Mouse (Mus musculus) cerebellum, adult 9-10 months (tissue): Measurements from ENCODE around the gene Itih2.

Experiments used
- DNase-seq: peaks from one replicate; pipeline ENCODE4 v3.0.0; 2022

The Itih2 gene

DNA sequence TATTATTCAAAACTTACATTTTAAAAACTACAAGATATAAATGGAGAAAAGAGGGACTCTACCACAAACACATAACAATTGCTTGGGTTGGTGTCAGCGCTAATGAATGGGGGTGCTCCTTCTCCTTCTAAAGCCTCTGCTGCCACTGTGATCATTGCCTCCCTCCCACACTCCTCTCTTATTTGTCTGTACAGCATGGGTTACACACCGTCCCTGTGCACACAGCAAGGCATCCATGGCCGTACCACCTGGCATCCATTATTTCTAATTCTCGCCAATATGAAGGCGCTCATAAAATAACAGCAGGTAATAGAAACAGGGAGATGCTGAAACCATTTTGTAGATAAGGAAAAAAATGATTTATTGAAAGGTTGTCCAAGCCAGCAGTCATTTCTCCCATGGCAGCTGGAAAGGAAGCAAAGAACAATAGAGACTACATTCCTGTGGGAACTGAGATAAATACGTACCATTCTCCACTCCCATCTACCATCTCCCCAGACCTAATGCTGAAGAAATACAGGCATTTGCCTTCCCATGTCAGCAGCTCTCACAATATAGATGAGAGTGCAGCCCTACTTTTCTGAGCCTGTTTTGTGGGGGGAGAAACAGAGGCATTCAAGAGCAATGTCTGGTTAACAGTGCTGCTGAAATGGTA is 22.5 kb downstream of the Itih2 start:
- DNase-seq, result no peak

DNA sequence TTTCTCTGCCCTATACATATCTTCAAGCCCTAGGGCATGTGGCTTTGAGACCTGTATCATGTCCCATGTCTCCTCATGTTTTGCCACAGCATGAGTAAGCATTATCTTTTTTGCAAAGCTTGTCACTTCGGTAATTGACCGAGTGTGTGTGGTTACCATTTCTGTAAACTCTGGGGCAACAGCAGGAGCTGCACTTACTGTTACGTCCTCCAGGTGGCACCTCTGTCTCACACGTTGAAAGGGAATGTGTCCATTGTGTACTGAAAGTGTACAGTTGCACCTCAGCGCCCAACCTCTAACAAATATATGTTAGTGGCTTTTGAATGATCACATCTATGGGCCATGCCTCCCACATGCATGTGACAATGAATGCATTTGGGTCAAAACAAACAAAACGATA is 30.0 kb downstream of the Itih2 start:
- DNase-seq, result no peak

DNA sequence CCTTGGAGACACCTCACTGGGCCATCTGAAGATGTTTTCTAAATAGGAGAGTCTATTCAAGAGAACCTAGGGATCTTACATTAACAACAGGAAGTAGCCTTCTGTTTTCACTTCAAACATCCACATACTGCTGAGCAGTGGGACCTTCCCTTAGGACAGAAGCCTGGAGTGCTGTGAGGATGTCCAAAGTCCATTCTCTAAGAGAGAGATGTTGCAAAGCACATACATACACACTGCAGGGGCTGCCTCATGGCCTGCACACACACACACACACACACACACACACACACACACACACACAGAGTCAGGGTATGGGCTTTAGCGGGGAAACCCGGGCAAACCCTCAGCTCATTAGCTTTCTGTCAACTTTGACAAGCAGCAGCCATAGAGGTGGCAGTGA is 30.7 kb downstream of the Itih2 start:
- no peak for DNase-seq

DNA sequence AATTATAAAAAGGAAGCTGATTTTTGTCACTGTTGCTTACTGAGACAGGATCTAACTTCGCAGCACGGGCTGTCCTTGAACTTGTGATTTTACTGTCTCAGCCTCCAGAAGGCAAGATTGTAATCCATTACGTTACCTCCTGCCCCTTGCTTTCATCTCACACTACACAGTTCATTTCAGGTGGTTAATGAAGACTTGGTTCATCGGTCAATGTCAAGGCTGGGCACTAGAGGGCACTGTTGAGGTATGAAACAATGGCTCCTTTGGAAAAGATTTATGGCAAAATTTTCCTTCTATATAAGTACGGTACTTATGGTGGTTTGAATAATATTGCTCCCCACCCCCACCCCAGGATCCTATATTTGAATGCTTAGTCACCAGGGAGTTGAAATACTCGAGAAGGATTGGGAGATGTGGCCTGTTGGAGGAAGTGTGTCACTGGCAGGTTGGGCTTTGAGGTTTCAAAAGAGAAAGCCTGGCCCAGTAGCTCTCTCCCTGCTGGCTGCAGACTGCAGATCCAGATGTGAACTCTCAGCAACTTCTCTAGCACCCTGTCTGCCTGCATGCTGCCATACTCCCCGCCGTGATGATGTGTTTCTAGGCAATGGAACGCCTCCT is 32.5 kb downstream of the Itih2 start:
- DNase-seq, result peak; percentile 50

DNA sequence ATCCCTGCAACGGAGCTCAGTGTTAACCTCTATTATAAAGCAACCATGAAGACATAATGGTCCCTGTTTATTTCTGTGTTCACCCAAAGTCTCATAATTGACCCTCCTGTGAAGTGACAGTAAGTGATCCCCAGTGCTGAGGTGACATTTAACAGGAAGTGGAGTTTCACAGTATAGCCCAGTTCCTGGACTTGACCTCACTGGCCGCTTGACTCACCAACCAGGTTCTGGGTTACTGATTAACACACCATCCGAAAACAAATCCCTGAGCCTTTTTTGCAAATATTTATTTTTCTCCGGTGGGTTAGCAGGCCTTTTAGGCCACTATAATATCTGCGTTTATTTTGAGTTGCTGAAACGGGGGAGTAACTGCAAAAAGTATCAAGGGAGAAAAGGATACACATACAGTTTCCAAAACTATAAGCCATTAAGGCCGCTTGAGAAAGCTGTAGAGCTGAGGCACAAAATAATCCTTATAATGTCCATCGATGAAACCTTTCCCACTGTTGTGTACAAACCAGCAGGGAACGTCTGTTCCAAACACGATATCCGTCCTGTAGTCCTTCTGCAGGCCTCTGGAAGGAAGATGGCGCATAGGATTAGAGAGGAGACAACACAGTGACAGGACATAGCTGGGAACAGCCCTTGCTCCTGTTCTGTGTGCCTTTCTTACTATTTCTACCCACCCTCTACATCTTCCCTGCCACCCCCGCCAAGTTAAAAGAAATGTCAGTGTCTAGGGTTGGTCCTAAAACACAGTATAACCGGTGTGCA is 36.7 kb downstream of the Itih2 start:
- no peak for DNase-seq

DNA sequence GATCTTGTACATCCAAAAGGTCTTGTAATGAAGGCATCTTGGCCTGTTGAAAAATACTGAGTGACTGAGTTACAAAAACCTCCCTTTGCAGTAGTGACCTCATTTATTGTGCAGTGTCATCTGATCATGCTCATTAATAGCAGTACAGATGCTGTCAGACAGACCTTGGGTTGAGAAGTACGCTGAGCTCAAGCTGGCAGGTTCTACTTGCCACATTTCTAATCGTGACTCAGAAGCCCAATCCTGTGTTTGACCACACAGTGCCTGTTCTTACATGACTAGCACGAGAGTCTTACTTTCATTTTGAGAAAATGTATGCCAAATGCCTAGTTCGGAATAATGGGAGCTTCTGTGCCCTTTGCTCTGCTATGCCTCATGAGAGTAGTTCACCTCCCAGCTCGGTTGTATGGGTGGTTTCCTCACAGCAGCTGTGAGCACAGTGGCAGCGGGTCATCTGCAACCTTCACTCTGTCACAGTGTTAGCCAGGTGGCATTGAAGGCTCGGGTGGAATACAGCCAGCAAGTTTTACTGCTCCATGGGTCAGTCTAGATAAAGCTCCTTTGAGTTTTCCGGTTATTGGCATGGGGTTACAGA is 43.8 kb downstream of the Itih2 start:
- DNase-seq, result no peak

DNA sequence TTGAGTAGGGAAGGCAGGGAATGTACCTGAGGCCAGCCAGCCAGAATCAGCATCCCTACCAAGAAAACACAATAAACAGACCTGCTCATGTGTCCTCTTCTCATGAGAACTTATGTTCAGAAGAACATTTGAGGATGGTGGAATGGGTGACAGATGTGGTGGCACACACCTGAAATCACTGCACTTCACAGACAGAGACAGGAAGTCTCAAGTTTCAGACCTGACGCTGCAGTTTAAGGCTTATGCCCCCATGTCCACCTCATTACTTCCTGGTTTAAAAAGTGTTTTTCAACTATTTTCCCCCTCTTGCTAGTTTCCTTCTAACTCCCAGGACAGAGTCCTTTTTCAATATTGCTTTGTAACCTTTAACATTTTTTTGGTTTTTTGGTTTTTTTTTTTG is 48.5 kb downstream of the Itih2 start:
- no peak for DNase-seq

DNA sequence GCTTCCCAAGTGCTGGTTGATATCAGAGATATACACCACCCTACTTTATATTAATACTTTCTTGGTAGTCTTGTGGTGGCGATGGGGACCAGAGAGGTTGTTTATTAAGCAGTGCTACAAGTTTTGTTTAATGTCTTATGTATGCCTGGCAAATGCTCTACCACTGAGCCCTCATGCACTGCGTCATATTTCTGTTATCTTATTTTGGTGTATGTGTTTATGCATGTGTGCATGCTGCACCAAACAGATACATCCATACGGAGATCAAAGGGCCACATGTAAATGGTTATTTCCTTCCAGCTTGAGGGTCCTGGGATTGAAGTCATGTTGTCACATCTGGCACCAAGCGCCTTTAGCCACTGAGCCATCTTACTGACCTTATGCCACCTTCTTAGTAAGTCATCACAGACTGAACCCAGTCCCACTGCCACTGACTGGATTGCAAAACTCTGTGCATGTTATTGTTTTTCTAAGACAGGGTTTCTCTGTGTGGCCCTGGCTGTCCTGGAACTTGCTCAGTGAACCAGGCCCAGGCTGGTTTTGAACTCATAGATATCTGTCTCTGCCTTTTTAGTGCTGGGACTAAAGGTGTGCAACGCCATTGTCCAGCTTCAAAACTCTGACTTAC is 49.6 kb downstream of the Itih2 start:
- DNase-seq, result no peak

DNA sequence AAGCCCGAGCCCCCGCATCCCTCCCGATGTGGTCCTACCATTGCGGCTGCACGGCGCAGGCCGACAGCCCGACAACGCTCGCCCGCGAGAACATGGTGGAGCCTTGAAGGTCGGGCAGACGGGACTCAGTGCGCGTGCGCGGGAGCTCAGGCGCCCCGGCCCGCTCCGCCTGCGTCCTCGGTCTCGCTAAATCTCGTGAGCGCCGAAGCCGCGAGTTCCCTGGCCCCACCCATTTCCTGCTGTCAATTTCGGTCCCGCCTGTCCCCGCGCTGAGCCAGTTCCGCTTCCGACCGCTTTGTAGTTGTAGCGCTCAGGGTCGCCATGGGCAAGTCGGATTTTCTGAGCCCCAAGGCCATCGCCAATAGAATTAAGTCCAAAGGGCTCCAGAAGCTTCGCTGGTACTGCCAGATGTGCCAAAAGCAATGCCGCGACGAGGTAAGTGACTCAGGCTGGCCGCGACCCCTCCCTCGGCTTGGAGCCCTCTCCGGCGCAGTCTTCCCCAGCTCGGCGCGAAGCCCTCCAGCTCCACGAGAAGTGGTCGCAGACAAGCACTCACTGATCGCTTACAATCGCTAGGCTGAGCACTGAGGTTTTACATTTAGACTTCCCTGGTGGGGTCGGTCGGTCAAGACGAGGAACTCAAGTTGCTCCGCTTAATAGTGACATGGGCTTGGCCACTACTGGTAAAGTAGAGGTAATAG is 50.7 kb downstream of the Itih2 start, which contains the start of the genes Atp5c1 and Kin:
Gene Atp5c1, minus strand, starts transcription at position 201 of the 701 bp plus-strand sequence.
Gene Kin, plus strand, starts transcription at position 284 of the 701 bp plus-strand sequence.
- peak; percentile 95 for DNase-seq

DNA sequence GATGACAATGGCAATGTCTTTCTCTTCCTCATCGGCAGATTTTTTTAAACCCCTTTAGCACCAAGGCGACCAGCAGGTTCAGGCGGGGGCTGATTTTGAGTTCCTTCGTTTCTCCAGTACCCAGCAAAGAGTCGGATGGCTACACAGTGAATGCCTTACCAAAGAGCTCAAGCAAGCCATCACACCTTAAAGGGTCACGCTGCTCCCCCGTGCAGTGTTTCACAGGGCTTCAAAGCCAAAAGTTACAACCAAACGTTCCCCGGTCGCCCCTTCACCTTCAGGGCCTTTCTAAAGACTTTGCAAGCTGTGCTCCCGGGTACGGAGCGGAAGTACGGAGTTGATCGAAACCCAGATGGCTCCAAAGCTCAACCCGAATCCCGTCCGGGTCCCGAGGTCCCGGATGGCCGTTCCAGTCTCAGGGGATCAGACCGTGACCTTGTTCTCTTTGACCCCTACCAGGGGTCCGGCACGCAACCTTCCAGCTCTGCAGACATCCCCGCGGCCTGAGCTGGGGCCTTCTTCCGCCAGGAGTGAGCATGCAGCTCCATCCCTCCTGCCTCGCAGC is 51.4 kb downstream of the Itih2 start:
- no peak for DNase-seq

DNA sequence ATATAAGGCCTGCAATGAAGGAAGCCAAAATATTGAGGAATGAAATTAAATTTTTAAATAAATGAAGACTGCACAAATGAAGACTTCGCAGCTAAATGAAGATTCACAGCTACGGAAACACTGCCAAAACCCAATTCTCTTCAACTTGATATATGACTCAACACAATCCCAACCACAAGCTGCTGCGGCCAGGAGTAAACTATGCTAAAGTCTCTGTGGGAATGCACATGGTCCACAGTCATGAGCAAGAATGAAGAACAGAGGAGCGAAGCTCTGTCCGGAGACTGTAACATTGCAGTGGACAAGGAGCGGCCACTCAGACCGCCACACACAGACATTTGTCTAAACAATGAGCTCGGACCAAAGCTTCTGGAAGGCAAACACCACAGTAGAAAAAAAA is 54.5 kb downstream of the Itih2 start:
- no peak for DNase-seq

DNA sequence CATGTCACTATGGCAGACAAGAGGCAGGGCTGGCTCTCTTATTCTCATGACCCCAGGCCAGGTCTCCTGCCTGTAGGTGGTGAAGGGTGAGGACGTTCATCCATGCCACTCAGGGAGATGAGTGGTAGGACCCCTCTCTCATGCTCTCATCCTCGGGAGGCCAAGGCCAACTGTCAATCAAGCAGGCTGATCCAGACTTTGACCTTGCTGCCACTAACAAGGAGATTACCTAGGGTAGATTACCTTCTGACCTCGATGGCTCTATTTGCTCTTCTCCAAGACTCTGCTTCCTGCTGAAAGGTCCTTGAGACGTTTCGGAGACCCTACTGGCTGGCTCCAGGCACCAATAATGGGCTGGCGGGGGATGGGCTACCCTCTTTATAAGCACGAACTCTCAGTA is 56.7 kb downstream of the Itih2 start:
- no peak for DNase-seq

DNA sequence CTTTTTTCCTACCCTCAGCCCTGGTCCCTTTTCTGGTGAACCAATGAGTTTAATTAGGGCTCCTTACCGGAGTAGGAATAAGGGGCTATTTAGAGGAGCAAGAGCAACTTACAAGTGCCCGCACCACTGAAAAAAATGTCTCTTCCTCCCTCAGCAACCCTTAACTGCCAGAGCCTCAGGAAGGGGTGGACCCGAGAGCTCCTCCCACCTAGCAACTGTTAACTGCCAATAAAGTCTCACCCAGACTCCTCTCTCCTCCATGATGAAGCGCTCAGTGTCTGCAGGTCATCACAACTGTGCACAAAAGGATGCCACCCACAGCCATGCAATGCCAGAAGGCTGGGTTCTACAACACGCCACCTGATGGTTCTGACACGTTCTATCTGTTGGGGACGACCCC is 59.4 kb downstream of the Itih2 start:
- DNase-seq, result no peak

DNA sequence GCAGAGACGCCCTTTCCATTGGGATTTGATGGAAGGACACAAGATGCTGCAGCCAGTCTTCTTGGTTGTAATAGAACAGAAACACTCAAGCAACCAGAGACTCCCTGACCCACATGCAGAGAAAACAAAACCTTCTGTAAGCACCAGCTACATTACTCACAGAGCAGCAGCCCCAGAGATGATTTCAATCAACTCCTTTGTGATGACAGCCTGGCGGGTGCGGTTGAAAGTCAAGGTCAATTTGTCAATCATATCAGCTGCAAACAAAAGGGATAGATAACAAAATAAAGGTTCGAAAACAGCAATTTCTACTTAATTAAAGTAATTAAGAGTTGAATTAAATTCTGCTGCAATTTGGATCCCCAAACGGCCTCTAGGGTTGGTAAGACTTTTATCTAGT is 72.4 kb downstream of the Itih2 start:
- no peak for DNase-seq

DNA sequence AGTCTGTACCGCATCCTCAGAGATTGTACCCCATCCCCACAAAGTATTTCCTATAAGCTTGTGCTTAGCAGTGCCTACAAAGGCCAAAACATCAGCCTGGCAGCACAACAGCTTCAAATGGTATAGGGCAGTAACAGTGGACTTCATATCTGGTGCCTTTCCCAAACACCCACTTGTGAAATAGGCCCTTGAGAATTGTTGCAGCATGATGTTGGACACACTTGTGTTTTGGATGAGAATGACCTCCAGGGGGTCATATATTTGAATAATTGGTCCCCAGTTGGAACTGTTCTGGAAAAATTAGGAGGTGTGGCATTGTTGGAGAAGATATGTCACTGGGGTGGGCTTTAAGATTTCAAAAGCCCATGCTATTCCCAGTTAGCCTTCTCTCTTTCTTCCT is 79.2 kb downstream of the Itih2 start:
- no peak for DNase-seq

DNA sequence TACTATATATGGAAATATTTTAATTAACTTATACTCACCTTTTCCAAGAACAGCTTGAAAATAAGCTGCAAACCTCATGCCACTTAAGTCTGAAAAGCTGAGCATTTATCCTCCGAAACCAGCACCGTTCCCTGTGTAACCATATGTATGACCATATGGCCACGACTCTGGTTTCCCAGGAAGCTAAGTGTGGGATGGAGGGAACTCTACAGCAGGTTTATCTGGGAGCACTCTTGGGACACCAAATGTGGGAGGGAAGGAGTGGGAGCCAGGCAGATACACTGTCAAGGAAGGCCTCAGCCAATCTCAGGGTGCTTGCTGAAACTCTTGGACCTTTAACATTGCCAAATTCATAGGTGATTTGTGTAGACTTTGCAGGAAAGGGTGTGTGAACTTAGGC is 80.3 kb downstream of the Itih2 start:
- no peak for DNase-seq

DNA sequence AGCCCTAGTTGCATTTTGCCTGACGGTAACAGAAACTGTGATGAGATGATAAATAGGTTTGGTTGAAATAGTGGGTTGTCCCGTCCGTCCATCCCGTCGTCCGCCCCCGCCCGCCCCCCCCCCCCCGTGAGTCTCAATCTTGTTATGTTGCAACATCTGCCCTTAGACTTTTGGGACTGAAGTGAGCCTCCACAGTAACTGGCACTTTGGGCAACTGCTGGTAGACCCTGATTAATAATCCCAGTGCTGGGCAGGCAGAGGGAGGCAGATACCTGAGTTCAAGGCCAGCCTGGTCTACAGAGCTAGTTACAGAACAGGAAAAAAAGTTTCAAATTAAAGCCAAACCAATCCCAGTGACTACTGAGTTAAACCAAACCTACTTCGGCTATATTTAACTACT is 81.7 kb downstream of the Itih2 start:
- no peak for DNase-seq

DNA sequence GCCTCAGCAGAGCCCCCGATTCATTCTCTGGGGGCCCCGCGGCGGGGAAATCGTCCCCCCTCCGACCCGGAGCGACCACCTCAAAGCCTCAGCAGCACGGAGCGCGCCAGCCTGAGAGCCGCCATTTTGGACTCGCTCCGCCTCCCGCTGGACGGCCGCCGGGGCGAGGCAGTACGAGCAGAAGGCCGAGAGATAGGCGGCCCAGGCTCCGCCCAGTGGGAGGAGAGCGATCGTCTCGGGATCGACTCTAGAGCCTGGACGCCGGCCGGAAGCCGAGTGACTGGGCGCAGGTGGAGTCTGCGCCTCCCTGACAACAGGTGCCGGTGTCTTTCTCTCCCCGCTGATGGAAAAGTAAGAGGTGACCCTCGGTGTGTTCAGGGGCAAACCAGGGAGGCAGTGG is 82.7 kb downstream of the Itih2 start, which contains the start of gene Taf3:
Gene Taf3, minus strand, starts transcription at position 136 of the 400 bp plus-strand sequence.
- peak; percentile 94 for DNase-seq

DNA sequence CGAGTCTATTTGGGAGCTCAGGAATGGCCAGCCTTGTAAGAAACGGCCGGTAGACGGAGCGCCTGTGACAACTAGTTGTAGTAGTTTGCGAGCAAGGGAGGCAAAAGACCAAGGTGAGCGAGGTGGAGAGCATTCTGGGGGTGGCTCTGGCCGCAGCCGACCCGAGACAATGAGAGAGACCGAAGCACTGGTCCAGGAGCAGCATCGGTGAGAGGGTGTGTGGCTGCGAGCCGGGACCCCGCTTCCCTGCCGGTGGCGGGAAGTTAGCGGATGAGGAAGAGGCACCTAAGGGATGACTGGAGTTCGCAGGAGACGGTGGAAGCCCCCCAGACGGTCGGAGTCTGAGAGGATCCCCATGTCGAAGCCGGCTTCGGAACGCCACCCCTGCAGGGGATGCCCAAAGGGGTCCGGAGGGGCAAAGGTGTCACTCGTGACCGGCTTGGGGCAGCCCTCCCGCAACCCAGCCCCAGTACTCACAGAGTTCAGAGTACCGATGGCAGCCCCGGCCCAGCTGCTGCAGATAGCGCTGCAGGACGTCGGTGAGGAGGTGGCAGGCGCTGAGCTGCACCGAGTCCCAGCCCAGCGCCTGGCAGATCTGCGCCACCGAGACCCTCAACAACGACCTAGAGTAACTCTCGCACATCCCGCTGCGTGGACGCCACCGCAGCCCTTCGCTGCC is 83.3 kb downstream of the Itih2 start:
- peak; percentile 44 for DNase-seq
